Mouse (Mus musculus) mature B cell (primary cell): ENCODE results near the gene Zdhhc20.
"Not testable (repeated sequence)": the region's sequence is repeated elsewhere in the genome, so short reads cannot be mapped to it uniquely, and the experiment has no call there.

Experiments
- in situ Hi-C: fragments of 300-500 bp; cut with MboI; formaldehyde crosslinking; loops from 2 replicates; pipeline ENCODE4 v1.14.3; 2019

The Zdhhc20 gene

DNA sequence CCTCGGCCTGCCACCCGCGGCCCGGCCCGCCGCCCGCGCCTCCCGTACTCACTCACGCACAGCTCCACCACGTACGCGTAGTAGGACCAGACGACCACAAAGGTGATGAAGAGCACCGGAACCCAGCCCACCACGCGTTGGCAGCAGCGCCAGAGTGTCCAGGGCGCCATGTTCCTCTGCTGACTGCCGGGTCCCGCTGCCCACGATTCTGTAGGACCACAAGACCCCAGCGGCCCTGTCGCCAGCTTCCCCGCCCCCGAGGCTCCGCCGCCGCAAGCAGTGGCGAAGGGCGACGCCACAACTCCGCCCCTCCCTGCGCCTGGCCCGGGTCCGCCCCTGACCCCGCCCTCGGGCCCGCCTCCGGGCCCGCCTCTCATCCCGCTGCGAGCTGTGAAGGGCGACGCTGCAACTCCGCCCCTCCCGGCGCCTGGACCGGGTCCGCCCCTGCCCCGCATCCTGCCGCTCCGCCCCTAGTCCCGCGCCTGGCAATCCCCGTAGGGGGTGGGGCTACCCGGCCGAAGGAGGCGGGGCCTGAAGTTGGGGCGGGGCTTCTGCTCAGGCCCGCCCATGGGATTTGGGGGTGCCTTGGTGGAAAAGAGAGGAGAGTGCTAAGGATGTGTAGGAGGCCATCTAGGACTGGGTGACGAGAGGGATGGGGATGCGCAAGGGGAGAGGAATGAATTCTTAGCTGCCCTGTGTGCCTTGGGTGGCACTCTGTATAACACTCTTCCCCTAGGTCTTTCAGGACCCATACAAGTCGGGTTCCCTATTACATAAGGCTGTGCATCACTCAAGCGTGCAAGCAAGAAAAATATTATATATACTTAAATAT is at the start of gene Zdhhc20:
Gene Zdhhc20 (minus strand): TSS at position 266 of the 832 bp plus-strand sequence.
- in situ Hi-C loops: no loop called here

GRCm38 (mm10) chr14:57937297-57937696 is 47.2 kb upstream of the Zdhhc20 start:
- in situ Hi-C loops: no loop called here

GRCm38 (mm10) chr14:57934666-57935065 is 44.6 kb upstream of the Zdhhc20 start:
- in situ Hi-C loops: no loop called here

DNA sequence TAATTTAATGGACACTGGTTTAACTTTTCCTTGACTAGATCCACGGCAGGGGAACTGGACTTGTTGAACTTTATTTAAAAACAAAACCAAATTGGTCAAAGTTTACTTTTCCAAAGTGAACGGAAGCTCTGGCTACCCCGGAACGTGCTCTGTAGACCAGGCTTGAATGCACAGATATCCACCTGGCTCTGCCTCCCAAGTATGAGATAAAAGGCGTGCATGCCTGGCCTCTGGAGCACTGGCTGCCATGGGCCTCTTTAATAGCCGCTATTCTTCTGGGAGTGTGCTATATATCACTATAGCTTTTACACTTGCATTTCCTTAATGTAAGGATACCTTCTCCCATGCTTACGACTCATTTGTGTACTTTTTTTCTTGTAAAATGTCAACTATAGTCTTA is 43.5 kb upstream of the Zdhhc20 start:
- in situ Hi-C loops: no loop called here

DNA sequence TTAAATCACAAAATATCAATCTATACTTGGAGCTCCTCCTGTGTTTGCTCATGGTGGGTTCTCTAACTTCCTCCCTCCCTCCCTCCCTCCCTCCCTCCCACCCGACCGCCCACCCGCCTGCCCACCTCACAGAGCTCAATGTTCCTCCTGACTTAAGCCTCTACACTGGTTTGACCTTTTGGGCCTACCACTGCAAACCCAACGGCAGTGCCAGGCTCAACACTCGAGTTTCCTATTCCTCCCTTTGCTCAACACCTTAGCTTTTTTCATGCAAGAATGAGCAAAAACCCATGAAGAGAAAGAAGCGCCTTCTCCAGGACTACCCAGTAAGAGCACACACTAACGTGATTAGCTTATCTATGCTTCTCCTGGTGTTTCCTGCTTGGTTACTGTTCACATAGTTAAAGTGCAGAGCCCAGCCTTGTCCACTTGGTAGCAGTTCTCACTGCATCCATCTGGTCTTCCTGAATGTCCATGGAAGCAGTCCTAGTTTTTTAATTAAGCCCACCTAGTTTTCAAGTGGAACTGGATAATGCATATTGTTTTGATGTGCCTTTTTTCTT is 42.9 kb upstream of the Zdhhc20 start:
- in situ Hi-C loops: no loop called here

DNA sequence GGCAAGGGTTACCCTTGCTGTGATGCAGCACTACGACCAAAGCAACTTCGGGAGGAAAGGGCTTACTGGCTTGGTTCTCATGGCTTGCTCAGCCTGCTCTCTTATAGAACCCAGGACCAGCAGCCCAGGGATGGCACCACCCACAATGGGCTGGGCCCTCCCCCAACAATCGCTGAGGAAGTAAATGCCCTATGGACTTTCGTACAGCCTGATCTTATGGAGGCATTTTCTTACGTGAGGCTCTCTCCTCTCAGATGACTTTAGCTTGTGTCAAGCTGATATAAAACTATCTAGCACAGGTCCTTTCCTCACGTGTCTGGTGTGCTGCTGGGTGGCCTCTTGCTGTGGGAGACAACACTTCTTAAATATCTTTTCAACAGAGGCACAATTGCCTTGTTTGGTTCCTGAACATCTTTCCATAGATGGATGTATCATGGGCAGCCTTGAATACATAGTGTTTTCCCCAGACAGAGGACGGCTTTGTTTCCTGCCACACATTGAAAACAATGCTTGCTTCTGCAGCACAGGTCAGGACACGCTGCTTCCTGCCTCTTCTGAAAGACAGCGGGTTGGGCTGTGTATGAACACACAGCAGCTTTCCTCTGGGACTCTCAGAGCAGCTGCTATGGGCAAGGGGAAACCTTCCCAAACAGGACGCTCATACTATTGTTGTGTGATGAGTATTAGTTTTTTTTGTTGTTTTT is 31.5 kb upstream of the Zdhhc20 start:
- in situ Hi-C loops: no loop called here

DNA sequence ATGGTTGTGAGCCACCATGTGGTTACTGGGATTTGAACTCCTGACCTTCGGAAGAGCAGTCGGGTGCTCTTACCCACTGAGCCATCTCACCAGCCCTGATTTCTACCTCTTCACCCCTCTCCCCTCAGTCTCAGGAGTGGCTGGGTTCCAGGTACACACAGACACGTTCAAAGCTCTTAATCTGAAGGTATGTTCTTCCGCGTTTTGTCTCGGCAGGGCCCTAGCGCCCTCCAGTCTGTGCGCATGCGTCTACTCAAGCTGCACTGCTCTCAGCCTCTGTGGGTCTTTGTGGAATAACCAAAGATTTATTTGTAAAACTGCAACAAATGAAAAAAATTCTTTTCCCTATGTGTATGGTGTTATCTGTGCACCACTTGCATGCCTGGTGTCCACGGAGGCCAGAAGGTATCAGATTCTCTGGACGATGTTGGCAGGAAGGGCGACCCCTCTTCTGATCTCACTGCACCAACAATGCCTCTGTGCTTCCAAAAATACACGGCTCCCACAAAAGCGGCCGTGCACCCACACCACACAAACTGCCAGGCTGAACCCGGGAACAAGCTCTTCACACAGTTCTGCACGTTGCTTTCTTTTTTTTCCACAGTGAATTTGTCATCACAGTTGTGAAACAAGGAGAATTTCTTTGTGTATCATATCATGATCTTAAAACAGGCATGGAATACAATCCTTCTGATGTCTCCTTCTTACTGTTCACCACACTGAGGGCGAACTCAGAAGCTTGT is 30.7 kb upstream of the Zdhhc20 start:
- in situ Hi-C loops: no loop called here

DNA sequence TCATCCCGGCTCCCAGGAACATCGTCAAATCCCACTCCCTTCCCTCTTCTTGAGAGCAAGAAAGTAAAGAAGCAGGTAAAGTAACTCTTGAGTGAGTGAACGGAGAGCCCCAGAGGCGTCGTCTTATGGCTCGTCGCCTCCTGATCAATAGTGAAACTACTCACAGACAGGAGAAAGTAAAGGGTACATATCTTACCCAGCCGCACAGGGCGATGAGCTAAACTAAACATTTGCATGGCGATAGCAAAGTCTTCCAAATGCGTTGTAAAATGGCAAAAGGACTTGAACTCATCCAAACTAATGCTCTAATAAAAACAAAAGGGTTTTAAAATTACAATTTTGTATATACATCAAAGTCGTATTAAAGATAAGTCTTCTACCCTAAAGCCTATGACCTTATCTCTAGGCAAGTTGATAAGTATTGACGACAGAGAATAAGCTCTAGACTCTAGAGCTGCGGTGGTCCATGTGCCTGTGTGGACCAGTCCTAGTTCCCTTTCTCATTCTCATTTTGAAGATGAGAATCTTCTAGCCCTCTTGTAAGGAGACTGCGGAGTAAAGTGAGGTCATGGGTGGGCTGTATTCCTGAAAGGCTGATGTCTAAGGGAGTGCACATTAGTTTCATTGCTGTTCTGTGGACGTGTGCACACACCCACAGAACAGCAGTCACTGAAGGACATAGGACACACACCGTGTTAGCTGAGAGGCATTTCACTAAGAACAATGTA is 29.2 kb upstream of the Zdhhc20 start:
- in situ Hi-C loops: loop anchor here (10.0 kb wide), 1 partner anchor 235 kb away; no protein-coding TSS in a partner anchor

- in situ Hi-C loops: loop anchor here (10.0 kb wide), 1 partner anchor 231 kb away; no protein-coding TSS in a partner anchor
Measured at GRCm38 (mm10) chr14:57915341-57915740, 25.3 kb upstream of the Zdhhc20 start.

GRCm38 (mm10) chr14:57912211-57913007 is 22.3 kb upstream of the Zdhhc20 start:
- in situ Hi-C loops: loop anchor here (10.0 kb wide), 1 partner anchor 228 kb away; no protein-coding TSS in a partner anchor

- in situ Hi-C loops: loop anchor here (10.0 kb wide), 1 partner anchor 227 kb away; no protein-coding TSS in a partner anchor
Measured at GRCm38 (mm10) chr14:57911787-57912186, 21.7 kb upstream of the Zdhhc20 start.

DNA sequence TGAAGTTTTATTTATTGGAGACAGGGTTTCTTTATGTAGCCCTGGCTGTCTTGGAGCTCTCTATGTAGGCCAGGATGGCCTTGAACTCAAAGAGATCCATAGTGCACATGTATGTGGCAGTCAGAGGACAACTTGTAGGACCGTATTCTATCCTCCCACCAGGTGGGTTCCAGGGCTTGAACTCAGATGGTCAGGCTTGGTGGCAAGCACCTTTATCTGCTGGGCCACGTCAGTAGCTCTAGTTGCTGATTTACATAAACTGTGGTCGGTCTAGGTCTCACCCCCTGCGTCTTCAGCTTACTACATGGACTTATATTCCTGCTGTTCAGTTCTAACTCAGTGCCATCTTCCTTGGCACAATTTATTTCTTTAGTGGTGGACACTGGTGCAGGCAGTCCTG is 21.2 kb upstream of the Zdhhc20 start:
- in situ Hi-C loops: loop anchor here (10.0 kb wide), 1 partner anchor 227 kb away; no protein-coding TSS in a partner anchor

GRCm38 (mm10) chr14:57910501-57911068 is 20.5 kb upstream of the Zdhhc20 start:
- in situ Hi-C loops: loop anchor here (10.0 kb wide), 1 partner anchor 226 kb away; no protein-coding TSS in a partner anchor

DNA sequence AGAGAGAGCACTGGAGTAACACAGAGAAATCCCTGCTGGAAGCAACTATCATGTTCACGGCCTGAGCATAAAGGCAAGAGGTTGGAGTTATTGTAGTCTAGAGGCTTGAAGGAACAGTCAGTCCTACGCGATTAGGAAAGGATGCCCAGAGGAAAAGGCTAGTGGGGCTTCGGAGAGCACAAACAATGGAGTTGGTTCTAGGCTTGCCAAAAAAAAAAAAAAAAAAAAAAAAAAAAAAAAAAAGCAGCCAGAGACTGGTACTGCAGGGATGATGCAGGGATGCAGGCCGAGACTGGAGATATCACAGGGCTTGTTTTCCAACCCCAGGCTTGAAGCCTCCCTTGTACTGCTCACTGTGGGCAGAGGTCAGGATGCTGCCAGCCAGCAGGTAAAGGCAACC is 19.2 kb upstream of the Zdhhc20 start:
- in situ Hi-C loops: no loop called here

DNA sequence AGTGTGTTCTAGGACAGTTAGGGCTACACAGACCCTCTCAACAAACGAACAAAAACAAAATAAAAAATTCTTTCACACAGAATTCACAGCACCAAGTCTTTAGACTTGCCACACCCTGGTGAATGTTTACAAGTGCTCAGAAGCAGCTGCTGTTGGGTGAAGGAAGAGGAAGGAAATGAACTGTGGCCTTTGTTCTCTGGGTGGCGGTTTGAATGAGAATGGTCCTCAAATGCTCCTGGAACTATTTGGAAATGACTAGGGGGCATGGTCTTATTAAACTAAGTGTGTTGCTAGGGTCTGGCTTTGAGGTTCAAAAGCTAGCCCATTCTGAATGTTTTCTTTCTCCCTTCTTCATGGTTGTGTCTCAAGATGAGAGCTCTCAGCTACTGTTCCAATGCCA is 18.4 kb upstream of the Zdhhc20 start:
- in situ Hi-C loops: no loop called here

GRCm38 (mm10) chr14:57901998-57902397 is 11.9 kb upstream of the Zdhhc20 start:
- in situ Hi-C loops: no loop called here

DNA sequence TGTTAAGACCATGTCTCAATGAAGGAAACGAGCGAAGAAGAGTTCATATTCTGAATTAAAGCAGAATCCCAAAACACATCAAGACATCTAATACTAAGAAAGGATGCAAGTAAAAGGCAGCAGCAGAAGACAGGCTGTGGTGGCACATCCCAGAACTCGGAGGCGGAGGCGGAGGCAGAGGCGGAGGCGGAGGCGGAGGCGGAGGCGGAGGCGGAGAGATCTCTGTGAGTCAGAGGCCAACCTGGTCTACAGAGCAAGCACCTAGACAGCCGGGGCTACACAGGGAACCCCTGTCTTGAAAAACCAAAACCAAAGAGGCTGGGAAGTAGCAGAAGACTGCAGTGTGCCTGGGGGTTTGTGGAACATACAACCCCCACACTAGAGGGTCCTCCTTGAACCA is 6.8 kb upstream of the Zdhhc20 start:
- in situ Hi-C loops: no loop called here

DNA sequence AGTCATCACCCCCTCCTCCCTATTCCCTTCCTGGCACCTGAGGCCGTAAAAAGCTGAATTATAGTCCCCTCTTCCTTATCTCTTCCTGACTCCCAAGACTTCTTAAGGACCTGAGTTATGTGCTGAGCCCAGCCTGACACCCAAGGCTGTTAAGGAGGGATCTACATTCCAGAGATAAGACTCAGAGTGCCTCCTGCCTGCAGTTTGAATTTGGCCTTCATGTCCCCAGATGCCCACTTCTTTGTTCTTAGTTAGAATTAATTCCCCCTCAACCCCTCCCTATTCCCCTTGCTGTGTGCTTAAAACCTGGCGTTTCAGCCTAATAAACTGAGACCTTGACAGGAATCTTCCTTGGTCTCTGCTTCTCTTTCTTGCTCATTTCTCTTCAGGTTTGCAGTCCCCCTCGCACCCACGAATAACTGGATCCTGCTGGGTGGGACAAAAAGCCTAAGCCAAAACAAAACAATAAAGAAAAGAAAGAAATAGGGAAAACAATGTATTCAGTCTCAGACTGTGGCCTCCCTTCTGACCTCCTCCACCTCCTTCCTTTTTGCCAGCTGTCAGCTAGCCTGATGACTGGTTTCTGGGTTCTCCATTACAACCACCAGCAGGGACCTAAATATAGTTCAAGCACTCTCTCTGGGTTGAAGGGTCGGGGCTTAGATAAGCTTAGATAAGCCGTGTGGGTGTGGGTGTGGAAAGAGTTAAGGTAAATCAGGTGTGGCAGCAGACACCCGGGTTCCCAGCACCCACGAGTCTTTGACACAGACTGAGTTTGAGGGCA is 6.2 kb upstream of the Zdhhc20 start:
- in situ Hi-C loops: not testable (repeated sequence)

- in situ Hi-C loops: no loop called here
Measured at GRCm38 (mm10) chr14:57894346-57894745, 4.3 kb upstream of the Zdhhc20 start.
